Mouse (Mus musculus) lung, postnatal 36 days (tissue): ENCODE measurements around the gene Zdhhc1.

Experiments used
- DNase-seq: peaks from one replicate; pipeline ENCODE4 v3.0.0; 2022; ENCODE audit warnings: mixed read lengths

Gene Zdhhc1

DNA sequence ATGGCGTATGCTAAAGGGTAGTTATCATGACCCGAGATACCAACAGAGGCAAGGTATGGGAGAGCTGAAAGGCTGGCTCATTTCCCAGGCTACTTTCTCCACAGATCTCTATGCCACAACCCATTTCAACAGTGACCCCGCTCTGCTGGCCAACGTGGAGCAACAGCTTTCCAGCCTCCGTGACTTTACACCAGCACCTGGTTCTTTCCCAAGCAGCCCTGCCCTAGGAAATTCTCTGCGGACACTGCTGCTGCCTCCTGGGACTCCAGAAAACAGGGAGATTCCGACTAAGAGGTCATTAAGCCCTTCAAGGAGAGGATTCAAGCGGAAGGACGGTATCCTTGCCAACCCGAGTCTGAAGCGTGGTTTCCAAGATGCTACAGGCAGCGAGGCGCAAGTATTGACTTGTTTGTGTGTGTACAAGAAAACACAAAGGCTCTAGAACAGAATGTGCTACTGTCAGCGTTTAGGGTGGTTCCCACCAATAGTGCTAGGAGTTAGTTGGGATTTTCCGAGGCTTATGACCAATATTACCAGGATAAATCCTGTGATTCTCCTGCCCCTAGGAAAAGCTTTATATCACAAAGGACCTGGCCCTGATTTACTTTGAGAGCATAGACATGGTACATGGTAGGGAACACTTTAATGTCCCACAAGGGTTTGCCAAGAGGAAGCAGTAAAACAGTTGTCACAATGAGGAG lies 44.6 kb downstream of the Zdhhc1 start:
- no peak for DNase-seq

DNA sequence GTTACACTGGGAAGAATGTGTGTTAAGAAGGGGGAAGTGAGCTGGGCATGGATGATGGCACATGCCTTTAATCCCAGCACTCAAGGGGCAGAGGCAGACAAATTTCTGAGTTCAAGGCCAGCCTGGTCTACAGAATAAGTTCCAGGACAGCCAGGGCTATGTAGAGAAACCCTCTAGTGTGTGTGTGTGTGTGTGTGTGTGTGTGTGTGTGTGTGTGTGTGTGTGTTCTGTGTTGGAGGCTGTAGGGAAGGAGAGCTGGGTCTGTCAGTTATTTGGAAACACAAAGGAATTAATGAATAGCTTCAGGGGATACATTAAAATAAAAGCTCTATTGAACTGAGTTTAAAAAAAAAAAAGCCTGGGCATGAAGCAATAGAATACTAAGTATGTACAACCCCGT lies 45.7 kb downstream of the Zdhhc1 start:
- no peak for DNase-seq

DNA sequence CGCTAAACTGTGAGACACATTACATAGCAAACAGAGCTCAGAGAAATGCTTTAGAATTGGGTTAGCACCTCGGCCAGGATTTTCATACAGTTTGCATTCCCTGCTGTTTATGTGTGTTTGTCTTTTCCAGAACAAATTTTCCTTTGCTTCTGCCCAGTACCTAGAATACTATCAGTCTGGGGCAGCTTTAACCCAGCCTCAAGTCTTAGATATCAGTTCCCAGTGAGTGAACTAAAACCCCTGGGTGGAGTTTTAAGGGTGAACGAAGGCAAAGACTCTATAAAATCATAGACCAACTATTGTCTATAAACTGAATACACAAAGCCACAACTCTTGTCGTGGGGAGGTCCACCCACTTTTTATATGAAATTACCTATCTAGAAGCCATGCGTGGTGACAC lies 48.1 kb downstream of the Zdhhc1 start:
- no peak for DNase-seq

DNA sequence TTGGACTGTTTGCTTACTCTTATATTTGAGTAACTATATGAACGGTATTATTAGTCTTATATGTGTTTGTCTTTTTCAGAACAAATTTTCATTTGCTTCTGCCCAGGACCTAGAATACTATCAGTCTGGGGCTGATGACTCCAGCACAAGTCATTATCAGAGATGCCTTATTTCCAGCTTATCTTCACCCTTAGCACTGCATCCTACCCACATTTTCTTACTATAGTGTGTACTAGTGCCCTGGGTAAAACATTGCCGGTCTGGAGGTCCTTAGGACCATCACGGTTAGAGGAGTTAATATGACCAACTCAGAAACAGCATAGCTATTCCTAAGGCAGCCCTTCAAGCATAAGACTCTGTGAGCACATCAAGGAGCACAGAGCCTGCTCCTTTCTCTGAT lies 48.5 kb downstream of the Zdhhc1 start:
- DNase-seq, result no peak

DNA sequence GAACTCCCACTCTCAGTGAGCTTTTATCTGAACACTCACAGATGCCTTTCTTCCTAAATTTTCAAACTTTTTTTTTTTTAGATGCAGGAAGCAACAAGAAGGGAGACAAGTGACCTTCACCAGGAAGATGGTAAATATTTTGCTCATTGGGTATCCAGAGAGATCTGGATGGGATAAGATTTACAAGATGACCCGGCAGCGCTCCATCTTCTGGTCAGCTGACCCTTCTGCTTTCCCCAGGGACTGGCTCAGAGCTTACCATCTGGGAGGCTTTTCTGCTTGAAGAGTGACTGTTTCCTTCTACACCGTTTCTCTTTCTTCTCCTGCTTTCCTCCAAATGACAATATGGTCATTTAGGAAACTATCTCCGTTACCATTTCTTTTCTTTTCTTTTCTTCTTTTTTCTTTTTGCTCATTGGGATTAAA lies 50.6 kb downstream of the Zdhhc1 start:
- DNase-seq, result no peak

DNA sequence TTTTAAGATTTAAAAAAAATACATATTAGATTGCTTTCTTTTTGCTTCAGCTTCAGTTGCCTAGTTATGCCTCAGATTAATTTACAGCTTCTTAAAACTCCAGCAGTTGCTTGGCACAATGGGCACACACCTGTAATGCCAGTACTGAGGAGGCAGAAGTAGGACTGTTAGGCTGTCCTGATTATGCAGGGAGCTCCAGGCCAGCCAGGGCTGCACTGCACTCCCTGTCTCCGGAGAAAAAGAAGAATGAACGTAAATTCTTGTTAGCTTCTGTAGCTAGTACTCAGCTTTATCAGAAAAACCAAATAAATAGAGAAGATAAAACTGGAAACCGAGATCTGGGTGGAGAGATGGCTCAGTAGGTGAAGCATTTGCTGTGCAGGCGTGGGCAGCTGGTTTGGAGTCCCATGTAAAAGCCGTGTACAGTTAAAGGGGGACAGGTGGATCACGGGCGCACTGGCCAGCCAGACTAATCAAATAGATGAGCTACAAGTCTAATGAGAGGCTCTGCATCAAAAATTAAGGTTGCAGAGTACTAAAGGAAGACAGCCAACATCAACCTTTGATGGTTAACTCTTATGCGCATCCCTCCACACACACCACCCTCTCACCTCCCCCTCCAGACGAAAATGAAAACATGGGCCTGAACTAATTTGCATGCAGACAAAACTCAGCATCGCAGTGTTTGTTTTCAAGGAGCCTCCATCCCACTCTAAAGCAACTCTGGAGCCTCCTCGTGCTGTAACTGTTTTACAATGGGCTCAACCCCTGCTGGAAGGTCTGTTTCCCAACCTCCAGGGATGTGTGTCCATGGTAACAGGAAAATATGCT lies 51.2 kb downstream of the Zdhhc1 start:
- DNase-seq, result no peak

DNA sequence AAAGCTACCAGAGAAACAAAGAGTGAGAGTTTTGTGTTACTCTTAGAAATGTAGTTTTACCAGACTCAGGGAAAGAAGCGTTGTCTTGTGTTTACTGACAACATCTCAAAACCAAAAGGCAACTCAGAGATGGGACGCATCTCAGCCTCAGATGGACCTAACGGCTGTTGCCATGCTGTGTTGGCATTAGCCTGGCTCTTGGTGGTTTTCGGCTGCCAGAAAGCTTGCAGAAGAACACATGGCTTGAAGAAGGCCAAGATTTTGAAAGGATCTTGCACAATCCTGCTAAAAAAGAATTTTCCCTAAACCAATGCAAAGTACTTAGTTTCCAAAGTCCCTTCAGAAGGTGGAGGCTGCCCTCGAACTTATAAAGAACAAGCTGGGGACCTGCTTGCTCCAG lies 54.0 kb downstream of the Zdhhc1 start:
- no peak for DNase-seq

DNA sequence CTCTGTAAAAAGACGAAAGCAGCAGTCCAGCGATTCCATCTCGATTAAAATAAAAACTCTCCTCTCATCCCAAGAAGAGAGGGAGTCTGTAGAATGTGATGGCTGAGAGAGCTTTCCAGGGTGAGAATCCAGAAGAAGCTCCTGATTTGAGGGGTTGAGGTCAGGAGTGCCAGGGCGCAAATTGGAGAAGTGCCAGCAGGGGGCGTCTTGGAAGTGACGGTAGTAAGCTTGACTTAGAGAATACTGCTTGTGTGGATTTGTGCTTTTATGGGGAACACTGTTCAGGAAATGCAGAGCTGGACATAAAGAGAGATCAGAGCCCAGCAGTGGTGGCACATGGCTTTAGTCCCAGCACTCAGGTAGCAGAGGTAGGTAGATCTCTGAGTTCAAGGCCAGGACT lies 55.3 kb downstream of the Zdhhc1 start:
- peak; percentile 70 for DNase-seq

DNA sequence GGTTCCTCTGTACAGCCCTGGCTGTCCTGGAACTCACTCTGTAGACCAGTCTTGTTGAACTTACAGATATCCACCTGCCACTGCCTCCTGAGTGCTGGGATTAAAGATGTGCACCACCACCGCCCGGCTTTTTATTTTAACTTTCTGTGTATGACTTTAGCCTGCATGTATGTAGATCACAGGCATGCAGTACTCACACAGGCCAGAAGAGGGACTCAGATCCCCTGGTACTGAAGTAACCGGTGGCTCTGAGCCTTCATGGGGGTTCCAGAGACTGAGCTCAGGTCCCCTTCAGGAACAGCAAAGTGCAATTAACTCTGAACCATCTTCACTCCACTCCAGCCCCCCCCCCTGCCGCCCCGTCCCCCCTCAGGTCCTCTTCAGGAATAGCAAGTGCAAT lies 57.8 kb downstream of the Zdhhc1 start:
- DNase-seq, result peak; percentile 73

DNA sequence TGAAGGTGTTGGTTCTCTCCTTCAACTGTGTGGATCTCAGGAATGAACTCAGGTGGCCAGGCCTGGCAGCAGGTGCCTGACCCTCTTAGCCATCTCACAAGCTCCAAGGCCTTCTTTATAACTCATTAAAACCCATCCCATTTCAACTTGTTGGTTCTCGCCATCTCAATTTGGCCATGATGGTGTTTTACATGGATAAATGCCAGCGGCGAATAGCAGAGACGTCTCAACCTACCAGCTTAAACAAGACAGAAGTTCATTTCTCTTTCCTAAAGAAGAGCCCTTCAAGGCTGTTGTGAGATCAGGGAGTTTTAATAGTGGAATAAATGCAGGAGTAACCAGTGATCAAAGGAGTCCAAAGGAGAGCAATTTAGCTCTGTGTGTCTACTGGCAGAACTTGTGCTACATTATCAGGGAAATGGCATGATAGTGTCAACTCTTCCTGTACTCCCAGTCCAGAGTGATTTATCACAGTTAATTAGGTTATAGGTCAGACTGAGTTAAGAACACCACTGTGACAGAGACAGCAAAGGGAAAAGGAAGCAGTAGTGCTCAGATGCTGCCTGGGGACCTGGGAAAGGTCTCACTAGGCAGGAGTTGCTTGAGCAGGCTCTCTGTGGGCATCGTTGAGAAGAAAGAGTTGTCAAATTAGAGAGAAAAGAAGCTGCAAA lies 59.5 kb downstream of the Zdhhc1 start:
- DNase-seq, result no peak

DNA sequence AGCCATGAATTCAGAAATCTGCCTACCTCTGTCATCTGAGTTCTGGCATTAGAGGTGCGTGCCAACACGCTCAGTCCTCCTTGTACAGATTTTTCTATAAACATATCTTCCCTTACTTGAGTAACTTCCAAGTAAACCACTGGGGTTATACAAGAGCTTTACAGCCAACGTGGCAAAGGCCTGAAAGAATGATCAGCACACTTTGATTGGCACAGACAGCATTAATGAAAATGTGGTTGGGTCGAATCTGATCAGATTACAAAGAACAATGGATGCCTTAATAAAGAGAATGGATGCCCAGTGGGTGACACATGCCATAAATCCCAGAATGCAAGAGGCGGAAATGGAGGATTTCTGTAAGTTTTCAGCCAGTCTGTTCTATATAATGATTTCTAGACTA lies 60.5 kb downstream of the Zdhhc1 start:
- DNase-seq, result no peak

DNA sequence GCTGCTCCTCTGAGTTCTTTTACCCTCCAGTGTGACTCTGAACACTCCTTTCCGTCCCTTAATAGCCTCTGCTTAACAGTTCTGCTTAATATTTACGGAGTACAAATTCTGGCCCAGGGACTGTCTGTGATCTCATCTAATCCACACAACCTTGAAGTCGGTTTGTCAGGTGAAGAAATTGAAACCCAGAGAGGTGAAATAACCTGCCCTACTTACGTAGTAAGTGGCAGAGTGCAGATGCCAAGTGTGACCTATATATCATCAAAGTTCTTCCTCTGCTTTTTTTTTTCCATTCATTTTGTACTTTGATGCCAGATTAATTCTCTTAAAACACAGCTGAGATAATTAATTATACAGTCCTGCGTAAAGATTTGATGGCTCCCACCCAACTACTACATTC lies 62.6 kb downstream of the Zdhhc1 start:
- no peak for DNase-seq

DNA sequence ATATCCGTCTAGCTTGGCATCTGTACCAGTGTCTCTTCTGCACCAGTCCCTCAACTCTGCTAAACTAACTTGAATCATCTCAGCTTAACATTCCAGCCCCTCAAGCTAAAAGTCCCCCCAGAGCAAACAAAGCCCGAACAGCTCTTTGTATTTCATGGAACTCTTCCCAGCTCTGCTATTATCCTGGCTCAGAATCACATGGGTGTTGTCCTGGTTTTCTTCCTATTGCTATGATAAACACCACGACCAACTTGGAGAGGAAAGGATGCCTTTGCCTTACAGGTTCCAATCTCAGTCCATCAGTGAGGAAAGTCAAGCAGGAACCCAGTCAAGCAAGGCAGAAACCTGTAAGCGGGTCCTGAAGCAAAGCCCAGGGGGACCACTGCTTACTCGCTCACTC lies 63.2 kb downstream of the Zdhhc1 start:
- peak; percentile 65 for DNase-seq

DNA sequence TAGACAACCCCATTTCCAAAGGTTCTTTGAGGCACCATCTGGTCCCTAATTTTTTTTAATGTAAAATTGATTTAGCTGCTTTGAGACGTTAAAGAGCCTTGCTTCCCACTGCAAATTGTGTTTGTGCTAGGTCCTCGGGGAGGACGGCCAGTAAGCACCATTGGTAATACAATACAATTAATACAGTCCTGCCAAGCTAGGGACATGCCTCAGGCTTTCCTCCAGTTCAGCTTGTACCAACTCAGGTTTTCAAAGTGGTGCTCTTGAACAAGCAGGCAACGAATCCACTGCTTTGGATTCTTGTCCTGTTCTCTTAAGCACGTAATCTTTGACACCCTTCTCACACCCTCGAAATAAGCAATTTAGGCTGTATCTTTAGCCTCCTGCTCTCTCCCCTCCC lies 63.7 kb downstream of the Zdhhc1 start:
- DNase-seq, result peak; percentile 24

DNA sequence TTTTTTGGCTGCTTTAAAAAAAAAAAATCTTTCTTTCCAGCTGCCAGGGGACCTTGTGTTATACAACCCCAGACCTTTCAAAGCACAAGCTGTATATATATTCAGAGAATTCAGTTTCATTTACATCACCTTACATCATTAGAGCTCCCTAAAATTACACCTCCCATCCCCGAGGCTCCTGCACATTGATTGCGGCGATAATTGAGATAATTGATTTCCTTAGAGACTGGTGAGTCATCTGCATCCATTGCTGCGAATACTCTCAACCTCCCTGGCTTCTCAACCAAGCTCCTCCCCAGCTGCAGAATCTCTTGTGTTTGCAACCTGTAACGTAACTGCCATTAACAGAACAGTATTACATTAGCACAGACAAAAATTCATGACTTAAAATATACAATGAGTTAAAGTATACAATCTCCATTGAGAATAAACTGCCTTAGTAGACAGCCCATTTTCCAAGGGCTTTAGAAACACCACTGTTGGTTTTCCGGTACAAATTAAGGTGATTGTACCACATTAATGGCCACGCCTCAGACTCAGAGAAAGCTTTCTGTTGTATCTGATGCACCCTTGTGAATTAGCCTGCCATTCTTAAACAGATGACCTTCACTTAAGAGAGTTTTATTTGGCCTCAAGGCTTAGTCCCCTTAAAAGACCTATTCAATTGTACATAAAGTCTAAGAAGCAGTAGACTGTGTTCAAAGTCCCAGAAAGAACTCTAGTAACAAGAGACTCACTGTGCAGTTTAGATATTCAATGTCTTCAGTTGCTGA lies 64.8 kb downstream of the Zdhhc1 start:
- no peak for DNase-seq

DNA sequence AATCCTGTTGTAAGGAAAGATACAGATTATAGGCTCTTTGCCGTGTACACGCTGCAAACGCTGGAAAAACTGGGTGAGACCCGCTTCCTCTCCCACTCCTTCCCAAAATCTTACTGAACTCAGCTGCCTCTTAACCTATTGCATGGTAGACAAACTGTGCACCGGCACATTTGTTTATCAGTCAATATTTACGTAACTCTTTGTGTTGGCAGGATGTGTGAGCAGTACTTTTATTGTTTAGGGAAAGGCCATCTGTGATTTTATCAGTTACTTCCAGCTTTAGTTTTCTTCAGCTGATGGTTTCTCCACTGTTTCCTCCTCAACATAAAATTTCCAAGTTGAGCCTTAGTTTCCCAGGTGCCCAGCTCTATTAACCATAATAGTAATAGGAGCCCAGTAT lies 69.8 kb downstream of the Zdhhc1 start:
- peak; percentile 36 for DNase-seq
